Mouse (Mus musculus) mesoderm, embryonic 11.5 days (tissue): ENCODE results near the gene Arid1a.
"Not testable (repeated sequence)": the region's sequence is repeated elsewhere in the genome, so short reads cannot be mapped to it uniquely, and the experiment has no call there.

Source experiments
- DNase-seq: peaks from one replicate; pipeline ENCODE4 v3.0.0-alpha.2; 2012; ENCODE audit warnings: low read depth, low spot score

Gene Arid1a

DNA sequence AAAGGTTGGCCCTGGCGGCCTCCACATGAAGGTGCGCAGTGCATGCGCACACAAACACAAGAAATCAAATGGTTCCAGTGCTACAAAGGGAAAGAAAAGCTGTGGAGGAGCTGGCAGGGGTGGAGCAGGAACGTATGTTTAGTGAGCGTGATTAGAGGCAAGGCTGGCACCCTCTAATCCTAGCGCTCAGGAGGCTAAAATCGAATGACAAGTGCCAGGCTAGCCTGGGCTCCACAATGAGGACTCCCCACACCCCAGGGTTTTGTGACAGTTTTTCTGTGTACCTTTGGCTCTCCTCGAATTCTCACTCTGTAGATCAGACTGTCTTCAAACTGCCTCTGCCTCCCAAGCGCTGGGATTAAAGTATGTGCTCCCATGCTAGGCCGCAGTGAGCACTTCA, 103.8 kb downstream of the Arid1a start:
- DNase-seq = no peak

DNA sequence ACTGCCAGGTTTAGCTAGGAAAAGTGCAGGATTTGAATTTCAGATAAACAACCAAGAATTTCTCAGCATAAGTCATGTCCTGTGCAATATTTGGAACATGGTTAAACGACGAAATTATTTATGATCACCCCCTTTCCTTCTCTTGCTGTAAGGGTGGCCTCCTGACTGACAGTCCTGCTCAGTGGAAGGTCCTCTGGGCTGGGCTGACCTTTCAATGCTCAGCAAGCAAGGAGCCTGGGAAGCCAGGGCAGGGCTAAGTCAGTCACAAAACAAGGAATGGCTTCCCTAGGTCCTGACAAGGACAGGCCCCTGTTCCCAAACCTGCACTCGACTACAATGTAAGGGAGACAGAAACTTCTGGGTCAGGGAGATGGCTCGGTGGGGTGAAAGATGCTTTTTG, 104.6 kb downstream of the Arid1a start:
- no peak for DNase-seq

DNA sequence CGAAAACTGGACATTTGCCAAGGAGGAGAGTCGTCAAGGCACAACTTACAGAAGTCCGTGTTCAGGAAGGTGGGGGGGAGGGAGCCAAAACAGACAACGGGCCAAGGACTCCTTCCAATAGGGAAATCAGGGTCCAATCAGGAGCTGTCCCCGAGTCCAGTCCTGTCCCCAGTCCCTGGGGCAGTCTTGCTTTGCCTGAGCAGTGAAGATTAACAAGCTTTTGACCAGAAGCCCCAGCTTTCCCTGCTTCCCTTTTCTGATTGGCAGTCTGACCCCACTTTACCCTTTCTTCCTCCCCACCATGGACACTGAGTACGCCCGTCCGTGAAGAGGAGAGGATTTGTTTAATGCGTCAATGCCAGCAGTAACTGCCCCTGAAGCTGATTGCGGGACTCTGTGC, 105.1 kb downstream of the Arid1a start:
- DNase-seq = no peak

DNA sequence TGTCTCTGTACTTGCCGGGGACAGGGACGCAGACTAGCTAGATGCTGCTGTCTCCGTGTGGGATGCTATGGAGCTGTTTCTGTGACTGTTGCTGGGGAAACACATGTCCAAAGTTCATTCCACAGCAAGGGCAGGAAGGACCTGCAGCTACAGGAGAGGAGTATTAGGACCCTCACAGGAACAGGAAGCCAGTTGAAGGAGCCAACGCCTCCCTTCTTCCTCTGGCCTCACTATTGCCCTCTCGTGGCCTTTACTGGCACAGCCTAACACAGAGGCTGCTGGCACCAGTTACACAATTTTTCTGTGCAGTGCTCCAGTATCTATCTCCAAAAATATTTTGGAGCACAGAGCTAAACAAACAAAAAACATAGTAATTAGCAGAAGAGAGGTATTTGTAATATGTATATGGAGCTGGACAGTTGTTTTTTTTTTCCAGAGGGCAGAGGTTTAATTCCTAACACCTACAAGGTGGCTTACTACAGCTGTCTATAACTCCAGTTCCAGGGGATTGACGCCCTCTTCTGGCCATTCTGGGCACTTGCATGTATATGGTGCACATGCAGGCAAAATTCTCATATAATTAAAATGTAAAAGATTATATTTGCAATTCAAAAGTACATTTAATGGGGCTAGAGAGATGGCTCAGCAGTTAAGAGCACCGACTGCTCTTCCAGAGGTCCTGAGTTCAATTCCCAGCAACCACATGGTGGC, 106.4 kb downstream of the Arid1a start, which contains the start of gene Zdhhc18:
Gene Zdhhc18, minus strand, starts transcription at position 166 of the 711 bp plus-strand sequence.
- peak; percentile 75 for DNase-seq

DNA sequence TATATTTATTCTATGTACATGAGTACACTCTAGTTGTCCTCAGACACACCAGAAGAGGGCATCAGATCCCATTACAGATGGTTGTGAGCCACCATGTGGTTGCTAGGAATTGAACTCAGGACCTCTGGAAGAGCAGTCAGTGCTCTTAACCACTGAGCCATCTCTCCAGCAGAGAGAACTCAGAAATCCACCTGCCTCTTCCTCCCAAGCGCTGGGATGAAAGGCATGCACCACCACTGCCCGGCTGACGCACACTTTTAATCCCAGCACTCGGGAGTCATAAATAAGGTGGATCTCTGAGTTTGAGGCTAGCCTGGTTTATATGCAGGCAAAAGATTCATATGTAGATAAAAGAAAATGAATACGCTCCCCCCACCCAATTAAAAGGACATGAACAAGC, 107.1 kb downstream of the Arid1a start:
- not testable (repeated sequence) for DNase-seq

DNA sequence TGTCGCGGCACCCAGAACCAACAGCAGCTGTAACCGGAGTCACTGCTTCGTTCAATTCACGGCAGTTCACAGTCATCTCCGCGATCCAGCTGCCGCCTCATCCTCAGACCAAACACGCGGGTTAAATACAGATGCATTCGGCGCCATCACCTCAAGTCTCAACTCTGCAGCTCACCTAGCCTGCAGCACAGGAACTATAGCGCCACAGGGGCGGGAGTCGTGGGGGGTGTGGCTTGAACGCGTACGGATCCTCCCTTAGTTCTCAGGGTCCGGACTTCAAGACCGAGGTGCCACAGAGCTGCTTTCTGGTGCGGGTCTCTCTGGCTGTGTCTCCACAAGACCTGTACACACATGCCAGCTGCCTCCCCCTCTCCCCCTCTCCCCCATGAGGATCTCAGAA, 110.9 kb downstream of the Arid1a start:
- no peak for DNase-seq

- DNase-seq = no peak
These were observed 111.4 kb downstream of the Arid1a start for GRCm38 (mm10) chr4:133645195-133645594.

DNA sequence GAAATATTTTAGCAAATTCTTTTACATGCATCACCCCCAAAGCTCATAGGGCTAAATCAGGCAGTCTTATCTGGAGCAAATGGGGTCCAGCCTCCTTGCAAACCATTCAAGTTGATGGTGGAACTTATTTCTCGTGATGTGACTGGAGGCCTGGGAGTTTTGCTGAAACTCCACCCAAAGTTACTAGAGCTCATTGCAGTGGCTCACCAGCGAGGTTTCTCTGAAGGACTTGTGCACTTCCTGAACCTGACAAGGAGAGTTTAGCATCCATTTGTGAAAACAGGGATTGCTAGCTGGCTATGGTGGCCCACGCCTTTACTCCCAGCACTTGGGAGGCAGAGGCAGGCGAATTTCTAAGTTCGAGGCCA, 122.5 kb downstream of the Arid1a start:
- DNase-seq = no peak

DNA sequence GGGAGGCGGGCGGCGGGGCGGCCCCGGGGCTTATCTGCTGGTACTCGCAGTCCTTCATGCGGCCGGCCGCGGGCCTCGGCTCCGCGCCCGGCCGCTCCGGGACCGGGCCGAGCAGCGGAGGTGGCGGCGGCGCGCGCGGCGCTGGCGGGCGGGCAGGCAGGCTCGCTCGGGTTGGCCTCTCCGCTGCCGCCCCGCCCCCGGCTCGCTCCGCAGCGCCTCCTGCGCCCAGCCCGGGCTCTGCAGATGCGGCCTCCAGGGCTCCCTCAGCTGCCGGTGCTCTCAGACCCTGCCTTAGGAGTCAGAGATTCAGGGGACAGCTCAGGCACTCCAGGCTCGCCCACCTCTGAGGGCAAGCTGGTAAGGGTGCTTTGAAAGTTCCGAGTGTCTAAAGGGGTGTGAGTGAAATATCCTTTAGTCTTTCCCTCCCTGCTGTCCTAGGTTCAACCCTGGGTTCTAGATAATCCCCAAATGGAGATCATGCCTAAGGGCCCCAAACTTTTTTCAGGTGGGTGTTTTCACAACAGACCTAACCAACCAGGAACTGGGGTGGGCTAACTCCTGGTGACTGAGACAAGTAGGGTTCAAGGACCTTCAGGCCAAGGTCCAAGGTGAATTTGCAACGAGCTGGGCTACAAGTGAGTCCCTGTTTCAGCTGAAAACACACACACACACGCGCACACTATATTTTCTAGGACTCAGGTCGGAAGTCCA, 123.1 kb downstream of the Arid1a start:
- DNase-seq = peak; percentile 83

- peak; percentile 30 for DNase-seq
These were observed 123.9 kb downstream of the Arid1a start for GRCm38 (mm10) chr4:133632483-133633327.

GRCm38 (mm10) chr4:133631769-133632411, 124.7 kb downstream of the Arid1a start:
- DNase-seq = no peak

- DNase-seq = no peak
These were observed 125.3 kb downstream of the Arid1a start for GRCm38 (mm10) chr4:133631071-133631768.

- no peak for DNase-seq
These were observed 126.1 kb downstream of the Arid1a start for GRCm38 (mm10) chr4:133630326-133630920.

- DNase-seq = no peak
These were observed 127.4 kb downstream of the Arid1a start for GRCm38 (mm10) chr4:133629191-133629590.
